Mouse (Mus musculus): ENCODE results near the gene Antxr1.

Antxr1 gene

DNA sequence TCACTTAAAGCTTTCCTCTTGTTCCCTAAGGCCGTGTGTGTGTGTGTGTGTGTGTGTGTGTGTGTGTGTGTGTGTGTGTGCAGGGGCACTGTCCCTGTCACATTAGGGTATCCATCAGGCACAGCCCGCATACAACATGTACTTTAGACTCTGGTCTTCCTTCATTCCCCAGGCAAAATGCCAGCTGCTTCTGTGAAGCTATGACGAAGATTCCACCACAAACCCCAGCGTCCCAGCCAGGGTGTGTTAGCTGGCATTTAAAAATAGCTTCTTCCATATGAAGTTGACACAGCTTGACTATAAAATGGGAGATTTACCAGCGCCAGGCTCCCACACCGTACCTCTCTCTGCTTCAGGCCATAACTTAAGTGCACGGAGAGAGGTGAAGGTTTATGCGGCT, 152.5 kb downstream of the Antxr1 start:
- peak in 1 of 2 experiments; percentile 39 for DNase-seq

DNA sequence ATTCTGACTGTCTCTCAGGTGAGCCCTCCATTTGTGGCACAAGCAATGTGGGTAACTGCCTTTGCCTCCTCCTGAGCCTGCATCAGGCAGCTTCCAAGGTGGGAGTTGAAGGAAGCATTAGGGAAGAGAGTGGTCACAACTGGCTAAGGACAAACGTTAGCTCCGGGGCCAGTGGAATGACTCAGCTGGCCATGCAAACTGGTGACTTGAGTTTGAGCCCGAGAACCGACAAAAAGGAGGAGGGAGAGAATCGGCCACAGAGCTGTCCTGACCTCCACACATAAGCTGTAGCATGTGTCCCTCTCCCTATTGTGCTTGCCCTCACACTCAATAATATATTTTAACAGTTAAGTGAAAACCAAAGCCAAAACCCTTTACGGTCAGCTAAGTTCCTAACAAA, 152.9 kb downstream of the Antxr1 start:
- DNase-seq = no peak

DNA sequence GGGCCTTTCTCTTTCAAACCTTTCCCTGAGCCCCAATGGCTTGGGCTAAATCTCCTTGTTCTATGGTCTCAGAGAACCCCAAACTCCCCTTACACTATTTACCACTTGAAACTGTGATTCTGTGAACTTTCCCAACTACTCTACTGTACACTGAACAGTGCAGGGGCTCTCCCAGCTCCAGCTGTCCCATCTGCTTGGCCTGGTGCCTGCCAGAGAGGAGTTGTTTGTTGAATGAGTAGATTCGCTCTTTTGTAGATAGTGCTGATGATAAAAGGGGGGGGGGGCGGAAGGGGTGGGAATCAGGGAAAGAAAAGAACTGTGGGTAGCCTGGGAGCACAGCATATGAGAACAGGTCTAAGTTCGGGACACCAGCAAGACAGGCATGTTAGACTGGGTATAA, 164.2 kb downstream of the Antxr1 start:
- no peak for DNase-seq

DNA sequence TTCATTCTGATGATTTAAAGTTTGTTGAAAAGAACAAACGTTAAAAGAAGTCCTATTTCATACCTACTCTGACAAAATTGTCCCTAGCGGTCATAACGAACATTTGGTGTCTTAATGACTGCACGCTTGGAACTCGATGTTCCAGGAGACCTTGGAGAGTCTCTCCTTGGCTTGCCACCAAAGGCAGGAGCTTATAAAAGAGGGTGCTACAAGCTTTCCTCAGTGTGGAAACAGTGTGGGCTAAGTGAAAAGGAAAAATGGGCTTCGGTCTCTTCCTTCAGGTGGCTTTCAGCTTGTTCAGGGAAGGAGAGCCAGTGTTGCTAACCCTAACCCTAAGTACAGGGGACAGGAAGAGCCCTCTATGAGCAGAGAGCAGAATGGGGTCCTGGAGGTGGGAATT, 164.7 kb downstream of the Antxr1 start:
- DNase-seq = peak in 1 of 2 experiments; percentile 48

DNA sequence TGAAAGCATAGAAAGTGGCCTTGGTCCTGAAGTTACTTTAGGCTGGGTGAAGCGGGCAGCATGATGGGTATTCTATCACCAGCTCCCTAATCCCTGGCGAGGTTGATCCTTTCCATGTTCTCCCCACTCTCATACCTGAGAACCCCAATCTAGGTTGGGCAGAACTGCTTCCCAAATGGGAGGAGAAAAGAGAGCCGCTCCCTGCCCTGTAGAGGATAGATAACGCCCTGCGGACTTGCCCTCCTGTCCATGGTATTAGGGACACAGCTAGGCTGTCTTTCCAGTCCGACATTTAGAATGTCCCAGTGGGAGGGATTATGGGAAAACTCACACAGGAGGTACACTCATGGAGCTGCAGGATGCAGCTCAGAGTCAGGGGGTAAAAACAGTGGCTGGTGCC, 165.3 kb downstream of the Antxr1 start:
- no peak for DNase-seq

DNA sequence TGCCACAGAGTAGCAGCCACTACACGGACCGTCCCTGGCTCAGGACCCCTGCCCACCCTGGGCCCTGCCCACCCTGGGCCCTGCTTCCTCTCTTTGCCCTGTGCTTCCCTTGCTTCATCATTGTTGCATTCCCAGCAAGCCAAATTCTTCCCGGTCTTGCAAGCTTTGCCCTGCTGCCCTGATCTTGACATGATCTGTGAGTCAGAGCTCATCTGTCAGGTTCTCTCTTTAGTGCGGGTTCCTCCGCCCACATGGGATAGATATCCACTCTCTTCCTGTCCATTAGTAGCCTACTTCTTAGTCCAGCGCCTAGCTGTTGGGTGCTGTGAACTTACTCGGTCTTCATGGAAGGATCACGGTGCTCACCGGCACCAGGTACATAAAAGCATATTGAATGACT, 167.6 kb downstream of the Antxr1 start:
- DNase-seq = no peak

DNA sequence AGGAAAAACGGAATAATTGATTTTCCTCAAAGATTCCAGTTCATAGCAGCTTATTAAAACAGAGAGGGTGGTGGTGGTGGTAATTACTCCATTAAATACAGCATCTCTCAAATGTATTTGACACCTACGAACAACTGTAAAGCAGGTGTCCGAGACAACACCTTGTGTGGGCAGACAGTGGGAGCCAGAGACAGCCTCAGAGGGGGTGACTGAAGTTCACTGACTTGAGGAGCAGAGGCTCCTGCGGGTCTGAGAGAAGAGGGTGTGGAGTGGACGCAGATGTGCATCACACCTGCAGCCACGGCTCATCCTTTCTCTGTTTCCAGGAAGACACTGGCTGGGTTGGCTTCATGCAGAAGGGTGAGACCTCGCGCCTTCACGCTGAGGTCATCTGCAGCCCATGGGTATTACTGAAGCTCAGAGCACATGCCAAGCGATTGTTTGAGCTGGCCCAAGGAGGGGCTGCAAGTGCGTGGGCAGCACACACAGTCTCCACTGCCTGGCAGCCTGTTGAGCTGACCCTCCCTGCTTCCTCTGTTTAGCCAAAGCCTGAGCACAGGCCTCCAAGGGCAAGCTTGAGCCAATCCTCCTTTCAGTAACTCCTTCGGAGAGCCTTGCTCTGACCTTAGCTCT, 168.8 kb downstream of the Antxr1 start:
- peak in 1 of 2 experiments; percentile 27 for DNase-seq

DNA sequence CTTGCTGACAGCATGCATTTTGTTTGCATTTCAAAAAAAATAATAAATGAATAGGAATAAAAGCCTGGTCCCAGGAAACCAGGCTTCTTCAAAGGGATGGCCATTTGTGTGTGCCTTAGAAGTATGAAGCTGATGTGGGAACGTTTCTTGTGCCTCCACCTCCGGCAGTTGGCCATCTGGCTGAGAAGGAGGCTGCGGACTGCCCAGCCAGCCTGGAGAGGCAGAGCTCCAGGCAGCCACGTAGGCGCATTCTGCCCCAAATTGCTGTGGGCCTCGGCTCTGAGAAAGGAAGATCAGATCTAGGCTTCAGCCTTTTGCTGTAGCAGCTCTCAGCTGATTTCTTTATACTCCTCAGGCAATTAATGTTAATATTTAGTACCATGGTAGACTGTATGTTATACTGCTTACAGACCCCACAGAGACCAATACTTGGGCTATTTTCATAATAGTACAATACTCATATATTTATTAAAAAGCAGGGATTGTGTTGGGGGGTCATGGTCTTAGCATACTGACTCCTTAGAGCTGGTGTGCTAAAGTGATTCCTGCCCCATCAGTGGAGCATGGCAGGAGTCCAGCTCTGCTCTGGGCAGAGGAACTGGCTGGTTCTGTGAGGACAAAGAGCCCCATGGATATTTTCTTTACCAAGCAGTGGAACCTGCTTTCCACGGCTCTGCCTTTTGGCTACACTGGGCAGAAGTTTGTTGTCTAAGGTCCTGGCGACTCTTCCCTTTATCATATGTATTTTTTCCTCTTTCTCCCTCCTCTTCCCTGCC, 169.9 kb downstream of the Antxr1 start:
- DNase-seq = no peak

DNA sequence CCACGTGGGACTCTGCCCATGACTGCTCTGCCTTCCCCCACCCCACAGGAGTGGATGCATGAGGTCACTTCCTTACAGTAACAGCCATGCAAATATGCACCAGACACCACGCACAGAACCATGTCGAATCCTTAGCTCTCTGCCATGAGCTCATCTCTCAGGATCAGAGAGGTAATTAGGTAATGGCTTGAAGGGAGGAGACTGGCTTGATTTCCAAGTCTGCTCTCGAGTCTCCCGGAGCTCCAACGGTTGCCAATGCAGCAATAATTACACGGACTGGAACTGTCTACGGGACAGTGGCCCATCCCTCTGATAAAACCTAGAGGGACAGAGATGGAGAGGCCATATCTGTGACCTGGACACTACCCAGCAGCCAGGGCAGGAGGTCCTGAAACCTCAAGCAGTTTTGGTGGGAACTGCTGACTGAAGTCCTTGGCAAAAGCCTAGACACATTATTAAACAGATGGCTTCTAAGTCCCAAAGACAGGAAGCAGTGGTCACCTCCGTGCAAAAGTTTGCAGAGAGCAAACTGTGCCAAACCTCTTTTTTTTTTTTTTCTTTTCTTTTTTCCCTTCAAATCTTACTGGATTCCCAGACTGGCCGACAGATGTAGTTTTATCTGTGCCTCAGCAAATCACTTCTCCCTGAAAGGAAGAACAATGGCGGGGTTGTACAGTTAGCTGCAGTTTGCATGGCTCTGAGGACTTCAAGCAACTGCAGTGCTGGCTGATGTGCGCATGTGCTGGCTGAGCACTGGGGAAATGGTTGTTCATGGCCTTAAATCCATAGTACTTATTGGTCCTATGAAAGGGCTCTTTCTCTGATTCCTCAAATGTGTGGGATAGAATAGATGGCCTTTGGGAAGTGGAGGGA, 174.0 kb downstream of the Antxr1 start:
- no peak for DNase-seq

DNA sequence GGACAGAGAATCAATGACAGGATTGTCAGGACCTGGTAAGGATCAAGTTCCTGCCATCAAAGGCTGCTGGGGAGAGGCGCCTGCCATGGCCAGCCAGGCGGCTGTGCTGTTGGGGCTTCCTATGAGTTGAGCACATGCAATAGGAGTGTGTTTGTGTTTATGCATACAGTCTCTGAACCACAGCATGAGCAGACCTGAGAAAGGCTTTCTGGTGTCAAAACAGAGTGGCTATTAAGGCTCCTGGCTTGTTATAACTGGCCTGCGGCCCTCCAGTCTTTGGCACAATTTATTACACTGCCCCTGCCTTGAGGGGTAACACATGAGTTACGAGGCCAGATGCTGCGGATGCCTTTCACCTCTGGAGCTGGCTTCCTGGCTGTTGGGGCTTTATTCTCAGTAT, 175.4 kb downstream of the Antxr1 start:
- DNase-seq = no peak

DNA sequence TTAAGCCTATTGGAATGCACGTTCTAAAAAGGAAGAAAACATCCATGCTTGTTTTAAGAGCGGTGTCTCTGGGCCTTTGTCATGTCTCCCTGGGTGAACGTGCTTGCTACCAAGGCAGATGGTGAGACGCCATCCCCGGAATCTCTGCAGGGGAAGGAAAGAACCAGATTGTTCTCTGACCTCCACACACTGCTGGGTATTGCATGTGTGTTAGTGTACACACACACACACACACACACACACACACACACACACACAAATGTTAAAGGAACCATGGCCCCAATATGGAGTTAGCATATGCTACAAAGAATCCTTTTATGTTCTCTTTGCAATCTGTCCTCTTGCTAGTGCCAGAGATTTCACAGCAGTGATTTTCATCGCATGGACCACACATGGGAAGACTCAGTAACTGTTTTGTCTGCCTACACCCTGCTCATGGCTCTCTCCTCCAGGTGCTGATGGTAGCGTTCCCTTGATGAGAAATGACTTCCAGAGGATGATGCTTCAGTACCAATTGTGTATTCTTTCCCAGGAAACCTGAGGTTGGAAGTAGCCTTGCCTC, 177.5 kb downstream of the Antxr1 start:
- DNase-seq = no peak

DNA sequence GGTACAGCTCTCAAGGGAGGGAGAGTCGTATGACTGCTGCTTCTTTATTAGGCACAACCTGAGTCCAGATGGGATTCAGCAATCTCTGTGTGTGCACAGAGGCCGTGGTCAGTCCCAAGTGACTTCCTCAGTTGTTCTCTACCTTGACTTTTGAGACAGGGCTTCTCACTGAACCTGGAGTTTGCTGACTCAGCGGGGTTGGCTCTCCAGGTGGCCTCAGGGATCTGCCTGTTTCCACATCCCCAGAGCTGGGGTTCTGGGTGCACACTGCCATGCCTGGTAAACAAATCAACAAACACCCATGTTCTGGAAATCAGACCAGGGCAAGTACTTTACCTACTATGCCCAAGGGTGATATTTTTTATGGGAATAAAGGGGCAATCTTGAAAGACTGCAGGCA, 181.8 kb downstream of the Antxr1 start:
- no peak for DNase-seq

DNA sequence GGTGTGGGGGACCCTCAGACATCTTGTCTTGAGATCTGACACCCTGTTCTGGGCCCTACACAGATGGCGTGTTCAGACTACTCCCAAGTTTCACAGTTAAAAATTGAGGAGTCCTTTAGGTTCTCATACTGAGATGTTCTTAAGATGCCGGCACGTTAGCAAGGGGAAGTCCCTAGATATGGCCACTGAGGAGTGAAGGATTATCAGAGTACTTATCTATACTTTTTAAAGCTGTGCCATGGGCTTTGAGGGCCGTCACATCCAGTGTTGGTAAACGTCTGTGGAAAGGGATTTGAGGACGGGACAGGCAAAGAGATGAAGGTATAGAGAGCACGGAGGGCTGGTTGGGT, 182.4 kb downstream of the Antxr1 start:
- no peak for DNase-seq

DNA sequence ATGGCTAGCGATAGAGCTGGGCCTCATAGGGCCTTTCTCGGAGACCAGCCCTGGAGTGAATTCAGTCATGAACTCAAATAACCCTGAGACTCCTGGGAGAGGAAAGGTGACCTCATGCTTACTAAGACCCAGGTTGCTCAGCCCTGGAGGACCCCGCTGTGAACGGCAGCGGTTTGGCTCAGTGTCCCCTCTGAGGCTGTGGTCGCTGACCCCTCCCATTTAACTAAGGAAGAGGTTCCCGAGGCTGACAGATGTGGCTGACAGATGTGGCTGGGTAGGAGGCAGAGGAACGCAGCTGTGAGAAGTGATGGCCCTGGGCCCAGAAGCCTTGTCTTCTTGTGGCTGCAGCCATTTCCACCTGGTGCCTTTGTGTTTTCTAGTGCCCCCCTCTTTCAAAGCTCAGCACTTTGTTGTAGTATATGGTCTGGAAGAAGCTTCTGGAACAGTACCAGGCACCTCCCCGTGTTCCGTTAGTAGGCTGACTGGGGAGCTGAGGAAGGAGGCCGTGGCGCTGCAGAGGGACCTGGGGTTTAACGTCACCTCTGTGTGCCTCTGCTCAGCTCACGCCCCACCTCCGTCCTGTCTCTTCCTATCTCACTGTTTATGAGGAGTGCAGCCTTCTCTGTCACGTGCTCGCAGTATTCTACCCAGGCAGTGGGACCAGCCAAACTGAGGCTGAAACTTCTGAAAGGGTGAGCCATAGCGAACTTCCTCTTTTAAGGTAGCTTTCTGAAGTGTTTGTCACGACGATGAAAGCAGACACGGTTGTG, 183.0 kb downstream of the Antxr1 start:
- DNase-seq = peak; percentile 33 to 49

DNA sequence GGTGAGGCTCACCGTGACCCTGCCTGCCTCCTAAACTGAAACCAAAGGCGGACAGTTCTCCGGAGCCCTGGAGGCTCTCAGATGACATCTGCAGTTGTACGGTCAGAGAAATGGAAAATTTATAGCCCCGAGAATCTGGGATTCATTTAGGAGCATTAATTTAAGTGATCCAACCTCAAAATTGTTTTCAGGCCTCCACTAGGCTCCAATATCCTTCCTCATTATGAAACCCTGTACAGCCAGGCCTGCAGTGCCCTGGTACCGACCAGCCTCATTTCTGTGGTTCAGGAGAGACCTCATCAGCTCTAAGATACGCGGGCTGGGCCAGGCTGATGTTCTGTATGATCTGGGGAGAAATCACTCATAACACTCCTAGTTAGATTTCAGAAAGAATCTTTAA, 184.2 kb downstream of the Antxr1 start:
- DNase-seq = no peak

DNA sequence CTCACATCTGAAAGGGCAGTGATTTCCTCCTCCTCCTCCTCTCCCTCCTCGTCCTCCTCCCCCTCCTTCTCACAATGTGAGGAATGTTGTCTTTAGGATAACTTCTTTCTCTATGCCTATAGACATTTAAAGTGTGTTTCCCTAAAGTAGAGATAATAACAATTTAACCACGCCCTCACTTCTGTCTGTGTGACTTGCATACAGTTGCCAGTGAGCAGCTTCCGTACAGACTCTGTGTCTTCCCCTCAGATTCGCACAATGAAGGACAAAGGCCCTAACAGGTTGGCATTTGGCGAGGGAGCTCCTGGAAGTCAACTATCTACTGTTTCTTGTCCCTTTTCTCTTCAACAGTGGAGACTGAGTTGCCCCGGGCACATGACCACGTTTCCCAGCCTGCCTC, 185.2 kb downstream of the Antxr1 start:
- no peak for DNase-seq

DNA sequence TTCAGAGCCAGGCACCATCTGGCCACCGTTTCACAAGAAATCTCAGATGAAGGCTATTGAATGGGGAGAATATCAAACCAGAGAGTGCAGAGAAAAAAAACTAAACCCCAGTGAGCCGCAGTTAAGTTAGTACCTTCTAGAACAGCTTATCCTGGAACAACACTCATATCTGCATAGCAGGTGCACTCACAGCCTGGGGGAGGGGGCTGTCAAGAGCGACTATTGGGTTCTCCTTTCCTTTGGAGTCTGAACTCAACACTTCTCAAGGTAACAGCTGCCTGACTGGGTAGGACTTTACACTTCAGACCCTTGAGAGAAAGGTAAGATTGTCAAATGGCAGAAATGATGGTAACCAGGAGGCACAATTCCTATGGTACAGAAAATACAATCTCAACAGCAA, 187.7 kb downstream of the Antxr1 start:
- no peak for DNase-seq

DNA sequence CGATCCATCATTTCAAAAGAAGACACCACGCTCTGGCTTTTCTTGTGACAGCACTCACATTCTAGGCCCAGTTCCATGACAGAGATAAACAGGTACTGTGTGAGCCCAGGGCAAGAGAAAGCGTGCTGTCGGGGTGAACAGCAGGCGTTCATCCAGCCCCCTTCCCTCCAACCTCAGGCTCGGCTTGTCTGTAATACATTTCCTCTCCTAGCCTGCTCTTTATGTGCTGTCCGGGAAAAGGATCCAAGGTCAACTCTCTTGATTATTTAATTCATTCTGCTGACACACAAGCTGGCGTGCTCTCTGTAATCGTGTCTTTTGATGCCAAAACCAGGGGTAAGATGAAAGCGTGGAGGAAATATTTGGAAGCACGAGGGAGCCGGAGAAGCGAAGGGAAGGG, 192.0 kb downstream of the Antxr1 start:
- DNase-seq = no peak

DNA sequence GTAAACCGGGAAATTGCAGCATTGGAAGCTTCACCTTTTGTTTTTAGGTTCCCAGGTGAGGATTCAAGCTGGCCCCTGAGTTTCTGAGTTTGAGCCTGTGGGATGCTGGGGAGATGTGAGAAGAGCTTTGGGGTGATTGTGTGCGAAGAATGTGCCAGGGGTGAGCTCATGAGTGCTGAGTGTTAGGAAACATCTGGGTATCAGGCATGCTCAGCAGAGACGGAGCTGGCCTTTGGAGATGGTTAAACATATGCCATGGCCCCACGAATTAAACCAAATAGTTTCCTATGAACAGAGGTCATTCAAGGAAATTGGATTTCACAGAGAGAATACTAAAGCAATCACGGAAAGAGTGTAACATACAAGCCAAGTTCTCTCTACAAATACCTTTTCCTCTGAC, 193.4 kb downstream of the Antxr1 start:
- peak in 1 of 2 experiments; percentile 33 for DNase-seq

DNA sequence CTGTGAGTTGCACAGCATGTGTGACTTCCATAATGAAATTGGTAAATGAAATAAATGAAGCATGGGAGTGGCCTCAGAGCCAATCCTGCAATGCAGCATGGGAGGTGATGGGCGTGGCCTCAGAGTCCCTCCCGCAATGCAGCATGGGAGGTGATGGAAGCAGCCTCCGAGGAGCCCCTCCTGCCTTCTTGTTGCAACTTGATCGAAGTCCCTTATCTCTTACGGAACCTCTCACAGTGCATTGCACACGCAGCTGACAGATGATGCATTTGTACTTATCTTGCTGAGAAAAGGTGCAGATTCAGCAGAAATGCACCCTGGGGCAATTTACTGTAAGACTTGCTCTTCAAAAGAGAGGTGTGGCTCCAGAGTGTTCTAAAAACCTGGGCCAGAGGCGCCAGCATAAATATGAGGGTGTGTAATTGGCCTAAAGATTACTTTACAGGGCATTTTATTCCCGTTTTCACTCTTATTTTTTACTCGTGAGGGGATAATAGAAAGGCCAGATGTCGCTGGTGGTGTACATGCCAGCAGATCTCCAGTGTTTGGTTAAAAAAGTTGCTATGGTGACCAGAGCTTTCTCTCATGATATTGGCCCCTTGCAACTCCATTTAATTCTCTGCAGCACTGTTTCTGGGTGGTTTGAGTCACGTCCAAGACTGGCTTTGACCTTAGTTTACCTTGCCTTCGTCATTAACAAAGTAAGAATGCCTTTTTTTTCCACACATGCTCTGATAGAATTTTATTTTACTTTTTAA, 195.6 kb downstream of the Antxr1 start:
- no peak for DNase-seq

DNA sequence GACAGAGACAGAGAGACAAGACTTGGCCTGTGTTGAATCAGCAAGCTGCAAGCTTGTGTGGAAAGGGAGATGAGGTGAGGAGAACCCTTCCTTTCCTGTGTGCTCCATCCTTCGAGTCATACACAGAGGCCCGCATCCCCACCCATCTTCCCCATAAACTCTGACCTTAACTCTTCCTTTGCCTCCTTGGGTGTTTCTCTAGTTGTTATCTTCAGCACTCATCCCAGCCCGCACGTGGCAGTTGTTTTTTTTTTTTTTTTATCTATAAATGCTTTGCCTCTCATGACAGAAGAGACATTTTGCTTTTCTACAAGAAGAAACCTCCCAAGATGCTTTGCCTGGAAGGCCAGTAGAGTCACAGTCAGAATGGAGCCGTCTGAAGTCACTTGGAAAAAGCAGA, 197.1 kb downstream of the Antxr1 start:
- no peak for DNase-seq

DNA sequence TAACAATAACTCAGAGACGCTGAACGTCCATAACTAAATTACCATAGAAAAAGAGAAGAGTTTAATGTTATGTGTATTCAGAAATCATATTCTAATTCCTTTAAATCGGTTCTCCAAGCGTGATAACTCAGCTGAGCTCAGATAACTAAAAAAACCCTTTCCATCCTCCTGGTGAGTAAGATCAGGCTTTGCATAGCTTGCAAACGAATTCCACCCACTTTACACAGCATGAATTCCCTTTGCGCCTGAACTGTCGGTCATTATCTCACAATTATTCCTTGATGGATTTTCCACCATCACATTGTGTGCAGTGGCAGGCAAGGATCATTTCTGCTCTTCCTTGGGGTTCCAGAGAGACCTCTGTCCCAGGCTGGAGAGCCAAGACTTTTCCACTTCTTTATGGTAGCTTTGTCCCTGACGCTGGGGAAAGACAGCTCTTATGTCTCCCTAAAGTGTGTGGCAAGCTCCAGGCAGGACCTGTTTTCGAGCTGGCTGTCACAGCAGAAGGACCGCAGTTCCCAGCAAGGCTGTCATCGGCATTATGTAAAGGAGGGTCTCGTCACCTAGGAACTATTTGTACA, 201.6 kb downstream of the Antxr1 start:
- DNase-seq = no peak

Data from lung, adult 18-20 months (tissue).